Mouse (Mus musculus) macrophage (primary cell): ENCODE data around the gene Bicral. TPM values are rescaled to one million over a fixed set of nuclear protein-coding genes. Genes with fewer than 3 reads are reported as not detected.
"Not testable (repeated sequence)": the region's sequence is repeated elsewhere in the genome, so short reads cannot be mapped to it uniquely, and the experiment has no call there.

Experiments used
- H3K27ac ChIP-seq: fragments of 350-480 bp; formaldehyde crosslinking; 2 replicates; pipeline ENCODE4 v1.9.0; 2021
- H3K36me3 ChIP-seq: fragments of 350-480 bp; formaldehyde crosslinking; 2 replicates; pipeline ENCODE4 v1.9.0; 2021; ENCODE audit errors: inconsistent target
- H3K4me3 ChIP-seq: fragments of 350-480 bp; formaldehyde crosslinking; 2 replicates; pipeline ENCODE4 v1.9.0; 2021; ENCODE audit errors: inconsistent target
- H3K79me2 ChIP-seq: fragments of 350-480 bp; formaldehyde crosslinking; 2 replicates; pipeline ENCODE4 v1.9.0; 2021; ENCODE audit errors: inconsistent target
- WGBS: methylation state at CpG from one replicate; pipeline ENCODE4 v1.1.7; 2026; ENCODE audit warnings: inconsistent platforms; ENCODE audit not compliant: missing documents; 5-methylcytosine and 5-hydroxymethylcytosine counted together
- polyA plus RNA-seq: library from polyadenylated mRNA; stranded (reverse); fragments of 250-400 nt; gene quantifications from 3 replicates; pipeline ENCODE4 v1.2.4, GENCODE M21; 2018; ENCODE audit warnings: inconsistent platforms

Gene Bicral
- polyA plus RNA-seq, 1 experiment from 2014 or later = 9.3 TPM

DNA sequence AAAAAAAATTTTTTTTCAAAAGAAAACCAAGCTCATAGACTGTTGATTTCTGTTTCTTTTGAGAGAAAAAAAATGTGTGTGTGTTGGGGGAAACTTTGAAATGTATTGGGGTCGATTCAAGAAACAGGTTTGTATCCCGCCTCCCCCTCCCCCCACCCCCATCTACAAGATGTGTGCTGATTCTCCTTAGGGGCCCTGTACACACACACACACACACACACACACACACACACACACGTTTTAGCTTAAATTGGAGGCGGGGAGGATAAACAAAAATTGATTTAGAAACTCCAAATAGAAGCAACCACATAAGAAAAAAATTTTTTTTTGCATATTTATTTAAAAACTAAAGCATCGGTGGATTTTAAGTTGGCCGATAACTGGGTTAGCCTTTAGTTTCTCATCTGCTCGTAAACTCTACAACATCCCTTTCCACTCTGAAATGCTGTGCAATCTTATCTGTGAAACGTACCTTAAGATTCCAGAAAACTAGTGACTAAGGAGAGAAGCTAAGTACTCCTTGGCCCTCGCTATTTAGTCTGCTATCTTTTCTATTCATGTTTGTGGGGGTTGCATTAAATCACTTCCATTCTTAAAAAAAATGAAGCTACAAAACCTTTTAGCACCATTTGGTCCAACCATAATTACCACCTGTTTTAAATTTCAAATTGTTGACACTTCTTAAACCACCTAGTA is 615 bp upstream of the Bicral start:
- Histone ChIP-seq H3K36me3 (no peaks in the 10 kb centered on the region), H3K27ac (no peak overlapping the region), H3K79me2 (peaks cover 26% of the 10 kb centered on the region), H3K4me3 (peak overlapping the region; percentile 10; the same call in 1 of the 2 replicates)
- 49% methylated on average over 7 of the region's 9 CpGs for WGBS

DNA sequence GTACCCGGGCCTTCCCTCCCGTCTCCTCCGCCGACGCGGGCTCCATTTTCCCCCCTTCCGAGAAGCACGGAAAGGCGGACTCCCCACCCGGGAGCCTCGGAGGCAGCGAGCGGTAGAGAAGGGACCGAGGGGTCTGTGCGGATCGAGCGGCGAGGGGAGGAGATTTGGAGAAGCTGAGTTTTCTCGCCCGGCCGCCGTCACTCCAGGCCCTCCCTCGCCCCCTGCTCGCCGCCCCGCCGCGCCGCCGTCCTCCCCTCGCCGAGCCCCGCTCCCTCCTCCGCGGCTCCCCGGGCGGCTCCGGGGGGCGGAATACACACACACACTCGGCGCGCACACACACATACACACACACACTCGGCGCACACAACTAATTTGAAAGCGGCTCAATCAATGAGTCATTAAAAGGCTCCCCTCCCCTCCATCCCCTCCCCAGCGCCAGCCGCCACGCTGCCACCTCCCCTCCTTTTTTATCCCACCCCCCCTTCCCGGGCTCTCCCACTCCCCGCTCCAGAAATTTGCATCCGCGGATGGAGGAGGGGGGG is 850 bp downstream of the Bicral start:
- Histone ChIP-seq H3K36me3 (no peaks in the 10 kb centered on the region), H3K79me2 (peaks cover 33% of the 10 kb centered on the region), H3K27ac (peak overlapping the region; percentile 79), H3K4me3 (peak overlapping the region; percentile 56)
- 0% methylated on average over 16 of the region's 52 CpGs for WGBS

DNA sequence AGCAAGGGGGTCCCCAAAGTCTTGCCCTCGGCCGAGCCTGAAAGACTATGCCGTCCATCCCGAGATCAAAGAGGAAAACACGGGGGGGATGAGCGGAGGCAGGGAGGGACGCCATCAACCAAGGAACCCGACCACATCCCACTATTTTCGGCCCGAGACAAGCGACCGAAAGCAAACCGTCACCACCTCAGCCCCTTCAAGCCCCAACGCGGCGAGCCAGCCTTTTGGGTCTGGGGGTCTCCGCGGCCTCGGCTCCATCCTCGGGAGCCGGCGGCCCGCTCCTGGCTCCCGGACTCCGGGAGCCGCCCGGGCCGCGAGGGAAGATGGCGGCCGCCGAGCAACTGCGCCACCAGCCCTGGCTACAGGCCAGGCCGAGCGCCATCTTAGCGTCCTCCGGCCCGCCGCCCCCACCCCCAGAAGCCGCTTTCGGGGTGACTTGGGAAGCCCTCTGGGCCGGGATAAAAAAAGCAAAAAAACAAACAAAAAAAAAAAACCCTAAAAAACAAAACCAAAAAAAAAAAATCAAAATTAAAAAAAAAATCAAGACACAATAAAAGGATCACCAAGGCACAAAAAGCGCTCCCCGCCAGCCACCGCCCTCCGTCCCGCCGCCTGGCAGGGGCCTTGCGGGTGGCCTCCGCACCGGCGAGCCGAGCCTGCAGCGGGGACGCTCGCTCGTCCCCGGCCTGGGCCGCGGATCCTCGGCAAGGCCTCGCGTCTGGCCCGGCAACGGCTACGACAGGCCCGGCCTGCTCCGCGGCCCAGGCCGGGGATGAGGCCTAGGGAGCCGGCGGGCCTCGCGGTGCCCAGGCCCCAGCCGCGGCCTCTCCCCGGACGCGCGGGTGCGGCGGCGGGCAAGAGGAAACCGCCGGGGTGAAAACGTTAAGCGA is 1.6 kb downstream of the Bicral start:
- peak overlapping the region; percentile 82 for H3K27ac ChIP-seq
- WGBS = 2% methylated on average over 69 of the region's 87 CpGs
- peaks cover 38% of the 10 kb centered on the region for H3K79me2 ChIP-seq
- H3K36me3 ChIP-seq = no peaks in the 10 kb centered on the region
- peak overlapping the region; percentile 70 for H3K4me3 ChIP-seq

DNA sequence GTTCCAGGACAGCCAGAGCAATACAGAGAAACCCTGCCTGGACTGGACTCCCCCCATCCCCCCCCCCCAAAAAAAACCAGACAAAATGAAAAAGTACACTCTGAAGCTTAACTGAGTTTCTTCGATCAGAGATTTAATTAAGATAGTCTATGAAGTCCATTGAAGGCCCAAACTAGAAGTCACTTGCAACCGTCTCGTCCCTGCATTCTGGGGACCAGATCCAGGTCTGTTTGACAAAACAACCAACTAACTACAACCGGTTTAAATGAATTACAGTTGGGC is 2.2 kb downstream of the Bicral start:
- 4% methylated on average over 4 of the region's 4 CpGs for WGBS
- Histone ChIP-seq H3K27ac (peak overlapping the region; percentile 82), H3K79me2 (peaks cover 42% of the 10 kb centered on the region), H3K36me3 (no peaks in the 10 kb centered on the region), H3K4me3 (peak overlapping the region; percentile 70)

DNA sequence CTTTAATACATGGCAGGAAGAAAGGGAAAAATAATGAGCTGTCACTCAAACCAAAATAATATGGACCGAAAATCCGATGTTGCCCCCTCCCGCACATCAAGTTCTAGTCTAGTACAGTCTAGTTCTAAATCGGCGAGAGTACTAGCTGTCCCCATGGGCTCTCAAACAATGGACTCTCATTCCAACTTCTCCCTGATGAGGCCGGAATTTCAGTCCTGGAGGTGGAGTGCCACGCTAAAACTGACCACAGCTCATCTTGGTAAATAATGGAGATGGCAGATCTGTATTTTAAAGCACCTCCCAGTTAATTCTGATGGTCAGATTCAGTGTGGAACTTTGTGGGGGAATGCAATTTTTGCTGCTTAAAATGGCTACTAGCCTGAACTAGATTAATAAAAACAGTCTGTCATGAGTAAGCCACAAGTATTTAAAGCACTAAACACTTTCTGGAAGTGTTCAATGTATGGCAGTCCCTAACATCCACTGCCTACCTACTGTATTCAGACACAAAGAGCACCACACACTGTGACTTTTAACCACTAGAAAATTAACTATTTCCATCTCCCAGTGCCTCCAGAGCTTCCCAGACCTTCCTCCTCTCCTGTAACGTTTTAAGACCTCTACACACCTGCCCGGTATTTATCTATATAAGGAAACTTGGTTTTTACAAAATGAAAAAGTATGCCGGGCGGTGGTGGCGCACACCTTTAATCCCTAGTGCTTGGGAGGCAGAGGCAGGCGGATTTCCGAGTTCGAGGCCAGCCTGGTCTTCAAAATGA is 2.8 kb downstream of the Bicral start:
- 48% methylated on average over 15 of the region's 15 CpGs for WGBS
- peaks cover 42% of the 10 kb centered on the region for H3K79me2 ChIP-seq
- peak overlapping the region; percentile 82 for H3K27ac ChIP-seq
- H3K36me3 ChIP-seq = no peaks in the 10 kb centered on the region
- peak overlapping the region; percentile 70 for H3K4me3 ChIP-seq

DNA sequence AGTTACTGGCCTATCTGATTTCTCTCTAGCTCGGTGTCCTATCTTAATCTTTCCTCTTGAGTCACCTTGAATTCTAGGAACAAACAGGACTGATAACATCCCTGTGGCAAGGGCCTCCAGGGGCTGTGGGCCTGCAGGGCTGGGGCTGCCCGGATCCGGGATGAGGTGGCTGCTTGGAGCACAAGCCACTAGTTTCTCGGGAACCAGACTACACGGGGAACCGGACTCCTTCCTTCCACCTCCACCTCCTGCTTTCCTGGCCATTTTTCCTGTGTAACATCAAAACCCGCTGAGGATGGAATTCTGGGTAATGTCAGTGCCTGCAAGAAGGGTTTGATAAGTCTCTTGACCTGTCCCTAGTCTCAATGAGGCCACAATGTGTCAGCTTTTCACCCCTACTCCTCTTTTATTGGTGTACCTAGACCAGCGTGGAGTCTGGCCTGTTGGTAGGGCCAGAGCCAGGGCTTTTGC is 3.6 kb downstream of the Bicral start:
- no peak overlapping the region for H3K27ac ChIP-seq
- peaks cover 44% of the 10 kb centered on the region for H3K79me2 ChIP-seq
- H3K4me3 ChIP-seq = no peak overlapping the region
- no peaks in the 10 kb centered on the region for H3K36me3 ChIP-seq
- WGBS = 94% methylated on average over 8 of the region's 8 CpGs

DNA sequence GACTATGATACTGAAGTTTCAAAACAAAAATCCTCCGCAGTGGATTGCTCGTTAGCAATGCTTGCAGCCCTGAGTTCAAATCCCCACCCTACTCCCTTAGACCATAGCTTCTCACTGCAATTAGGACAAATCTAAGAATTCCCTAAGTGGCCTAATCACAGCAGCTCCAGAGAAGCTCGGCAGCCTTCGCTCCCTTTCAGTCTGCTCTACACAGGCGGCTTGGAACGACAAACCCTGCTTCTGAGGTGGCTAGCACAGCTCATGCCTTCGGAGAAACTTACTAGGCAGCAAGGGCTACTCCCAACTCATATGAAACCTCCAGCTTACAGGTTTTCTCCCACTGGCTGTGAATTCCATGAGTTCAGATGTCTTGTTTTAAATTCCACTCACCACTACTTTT is 4.2 kb downstream of the Bicral start:
- no peak overlapping the region for H3K4me3 ChIP-seq
- WGBS = 95% methylated on average over 7 of the region's 7 CpGs
- H3K36me3 ChIP-seq = no peaks in the 10 kb centered on the region
- H3K79me2 ChIP-seq = peaks cover 49% of the 10 kb centered on the region
- H3K27ac ChIP-seq = no peak overlapping the region

DNA sequence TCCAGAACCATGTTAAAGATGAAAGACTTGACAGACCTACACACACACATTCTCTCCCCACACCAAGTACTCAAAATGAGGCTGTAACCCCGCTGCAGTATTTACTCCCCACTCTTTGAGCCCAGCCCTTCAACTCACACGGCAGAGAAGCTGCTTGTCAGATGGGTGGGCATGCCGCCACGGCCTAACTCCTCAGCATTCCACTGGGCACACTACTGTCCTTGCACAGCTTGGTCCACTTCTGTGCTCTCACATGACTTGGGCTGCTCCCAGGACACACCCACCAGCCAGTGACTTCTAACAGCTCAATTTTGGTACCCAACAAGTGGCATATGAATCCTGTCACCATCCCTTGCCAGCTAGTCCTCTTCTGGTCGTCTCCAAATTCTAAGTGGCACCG is 5.0 kb downstream of the Bicral start:
- Histone ChIP-seq H3K36me3 (no peaks in the 10 kb centered on the region), H3K79me2 (peaks cover 53% of the 10 kb centered on the region), H3K4me3 (no peak overlapping the region), H3K27ac (no peak overlapping the region)
- 52% methylated on average over 5 of the region's 6 CpGs for WGBS

DNA sequence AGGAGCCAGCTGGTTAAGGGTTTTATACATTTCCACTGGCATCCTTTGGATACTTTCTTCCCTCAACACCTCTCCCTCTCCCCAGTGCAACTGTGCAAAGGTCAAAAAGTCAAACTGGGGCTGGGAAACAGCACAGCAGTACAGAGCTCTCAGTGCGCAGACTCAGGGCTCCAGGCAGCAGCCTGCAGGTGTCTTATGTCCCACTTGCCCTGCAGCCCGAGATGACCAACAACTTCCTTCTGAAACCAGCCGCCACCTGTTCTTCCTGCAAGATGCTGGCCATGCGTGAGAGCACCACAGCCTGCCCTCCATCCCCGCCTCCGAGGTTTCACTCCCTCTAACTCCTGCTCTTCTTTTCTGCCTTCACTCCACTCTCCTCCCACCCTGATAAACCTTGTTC is 5.6 kb downstream of the Bicral start:
- no peak overlapping the region for H3K27ac ChIP-seq
- peaks cover 59% of the 10 kb centered on the region for H3K79me2 ChIP-seq
- WGBS = 46% methylated on average over 6 of the region's 6 CpGs
- no peaks in the 10 kb centered on the region for H3K36me3 ChIP-seq
- no peak overlapping the region for H3K4me3 ChIP-seq

DNA sequence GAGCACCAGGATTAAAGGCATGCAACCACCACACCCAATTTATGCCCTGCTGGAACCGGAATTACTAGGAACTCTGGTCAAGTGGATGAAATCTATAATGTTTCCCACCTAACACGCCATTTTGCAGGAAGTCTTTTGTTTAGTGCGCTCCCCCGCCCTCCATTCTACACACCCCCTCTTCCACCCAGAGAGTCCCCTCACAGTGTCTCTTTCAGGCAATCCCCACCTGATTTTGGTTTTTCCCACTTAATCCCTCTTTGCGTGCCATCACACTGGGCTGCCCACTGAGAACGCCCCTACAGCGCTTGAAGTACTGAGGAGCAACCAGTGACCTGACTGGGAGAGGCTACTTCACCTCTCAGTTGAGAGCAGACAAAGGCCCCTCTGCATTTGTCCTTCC is 11.1 kb downstream of the Bicral start:
- peaks cover 77% of the 10 kb centered on the region; the same call in 1 of the 2 replicates for H3K79me2 ChIP-seq
- H3K27ac ChIP-seq = no peak overlapping the region
- H3K36me3 ChIP-seq = no peaks in the 10 kb centered on the region
- H3K4me3 ChIP-seq = no peak overlapping the region
- 96% methylated on average over 7 of the region's 7 CpGs for WGBS

DNA sequence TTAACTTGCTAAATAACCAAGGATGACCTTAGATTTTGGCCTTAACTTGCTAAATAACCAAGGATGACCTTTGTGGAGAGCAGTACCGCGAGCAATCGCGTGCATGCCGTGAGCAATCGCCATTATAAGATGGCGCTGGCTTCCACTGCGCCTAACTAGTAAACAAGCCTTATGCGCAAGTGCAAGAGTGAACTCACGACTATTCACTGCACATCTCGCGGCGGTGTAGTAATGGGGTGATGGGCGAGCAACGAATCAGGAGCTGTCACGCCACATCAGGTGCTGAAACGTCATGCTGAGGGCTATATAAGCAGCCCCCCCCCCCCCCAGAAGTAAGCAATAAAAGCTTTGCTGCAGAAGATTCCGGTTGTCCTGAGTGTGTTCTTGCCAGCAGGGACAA is 11.7 kb downstream of the Bicral start:
- not testable (repeated sequence) for H3K36me3 ChIP-seq, H3K27ac ChIP-seq, H3K4me3 ChIP-seq
- peaks cover 76% of the 10 kb centered on the region; the same call in 1 of the 2 replicates for H3K79me2 ChIP-seq
- 95% methylated on average over 18 of the region's 18 CpGs for WGBS

DNA sequence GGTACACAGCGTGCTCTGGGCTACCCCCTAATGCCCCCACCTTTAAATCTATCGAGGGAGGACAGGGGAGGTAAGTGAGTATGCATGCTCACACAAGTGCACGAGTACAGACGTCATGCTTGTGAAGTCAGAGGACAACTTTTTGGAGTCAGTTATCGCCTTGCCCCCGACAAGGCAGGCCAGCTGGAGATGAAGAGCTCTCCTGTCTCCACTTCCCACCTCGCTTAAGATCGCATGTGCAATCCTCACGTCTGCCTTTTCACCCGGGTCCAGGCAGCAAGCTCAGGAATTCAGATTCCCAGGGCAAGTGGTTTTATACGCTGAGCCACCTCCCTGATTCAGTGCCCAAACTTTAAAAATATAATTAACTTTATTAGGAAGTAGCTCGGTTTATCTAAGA is 13.0 kb downstream of the Bicral start:
- no peak overlapping the region for H3K4me3 ChIP-seq
- H3K27ac ChIP-seq = no peak overlapping the region
- peaks cover 86% of the 10 kb centered on the region; the same call in 1 of the 2 replicates for H3K79me2 ChIP-seq
- WGBS = 97% methylated on average over 12 of the region's 12 CpGs
- no peaks in the 10 kb centered on the region for H3K36me3 ChIP-seq

DNA sequence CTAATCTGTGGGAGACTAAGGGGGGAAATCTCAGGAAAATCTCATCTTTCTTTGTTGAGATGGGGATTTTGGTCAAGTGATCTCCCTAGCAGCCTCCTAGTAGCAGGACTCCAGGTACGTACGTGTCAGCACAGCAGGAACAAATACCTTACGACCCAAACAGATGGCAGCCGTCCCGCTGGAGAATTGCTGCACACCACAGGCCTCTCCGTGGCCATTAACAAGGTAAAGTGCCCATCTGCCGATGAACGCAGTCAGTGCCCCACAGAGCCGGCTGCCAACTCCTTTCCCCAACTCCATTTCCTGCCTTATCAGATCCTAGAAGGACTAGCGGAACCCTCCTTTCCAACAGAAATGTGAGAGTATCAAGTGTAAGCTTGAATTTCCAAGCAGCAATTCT is 13.5 kb downstream of the Bicral start:
- Histone ChIP-seq H3K79me2 (peaks cover 91% of the 10 kb centered on the region; the same call in 1 of the 2 replicates), H3K27ac (no peak overlapping the region), H3K4me3 (no peak overlapping the region), H3K36me3 (no peaks in the 10 kb centered on the region)
- 92% methylated on average over 10 of the region's 10 CpGs for WGBS

DNA sequence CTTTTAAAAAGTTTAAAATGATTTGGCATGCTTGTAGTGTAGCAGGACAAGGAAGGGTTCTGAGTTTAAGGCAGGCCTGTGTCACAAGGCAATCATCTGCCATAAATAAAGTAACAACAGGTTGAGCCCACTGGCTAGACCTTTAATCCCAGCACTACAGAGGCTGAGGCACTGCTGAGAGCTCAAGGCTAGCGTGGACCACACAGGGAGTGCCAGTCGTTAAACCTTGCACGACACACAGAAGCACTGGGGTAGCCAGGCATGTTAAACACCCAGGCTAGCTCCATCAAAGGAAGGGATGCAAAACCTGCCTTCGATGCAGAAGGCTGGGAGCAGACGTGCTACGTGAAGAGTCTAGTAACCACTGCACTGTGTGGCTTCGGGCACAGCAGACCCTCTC is 14.6 kb downstream of the Bicral start:
- peaks cover 84% of the 10 kb centered on the region; the same call in 1 of the 2 replicates for H3K79me2 ChIP-seq
- no peak overlapping the region for H3K27ac ChIP-seq
- 94% methylated on average over 7 of the region's 7 CpGs for WGBS
- no peaks in the 10 kb centered on the region for H3K36me3 ChIP-seq
- no peak overlapping the region for H3K4me3 ChIP-seq
